Mouse (Mus musculus) hindbrain, embryonic 15.5 days (tissue): ENCODE results near the gene Gm13420. TPM values are rescaled to one million over a fixed set of nuclear protein-coding genes. Genes with fewer than 3 reads are reported as not detected.
"Not testable (repeated sequence)": the region's sequence is repeated elsewhere in the genome, so short reads cannot be mapped to it uniquely, and the experiment has no call there.

Source experiments
- ATAC-seq: fragments of 200-750 bp; cut with Nextera tagmentation; 2 replicates; pipeline ENCODE4 v1.8.0; 2017; ENCODE audit warnings: low read depth, moderate number of reproducible peaks, moderate TSS enrichment; ENCODE audit not compliant: low FRiP score
- H3K27ac ChIP-seq: fragments of 300-500 bp; sonication (generic); replicated peaks from 2 replicates; pipeline ENCODE4 v1.5.1; 2015; ENCODE audit warnings: mild to moderate bottlenecking, inconsistent platforms
- H3K27me3 ChIP-seq: fragments of 300-500 bp; sonication (generic); 2 replicates; pipeline ENCODE4 v1.6.1; 2015; ENCODE audit warnings: control low read depth, inconsistent platforms
- H3K36me3 ChIP-seq: fragments of 300-500 bp; sonication (generic); 2 replicates; pipeline ENCODE4 v1.6.1; 2015; ENCODE audit warnings: control low read depth, inconsistent platforms
- H3K4me1 ChIP-seq: fragments of 300-500 bp; sonication (generic); replicated peaks from 2 replicates; pipeline ENCODE4 v1.6.1; 2015; ENCODE audit warnings: control low read depth, inconsistent platforms
- H3K4me2 ChIP-seq: fragments of 300-500 bp; sonication (generic); 2 replicates; pipeline ENCODE4 v1.6.1; 2015; ENCODE audit warnings: moderate library complexity, mild to moderate bottlenecking, inconsistent platforms
- H3K4me3 ChIP-seq: fragments of 300-500 bp; sonication (generic); 2 replicates; pipeline ENCODE4 v1.5.1; 2015; ENCODE audit warnings: mild to moderate bottlenecking, inconsistent platforms
- H3K9ac ChIP-seq: fragments of 300-500 bp; sonication (generic); 2 replicates; pipeline ENCODE4 v1.6.1; 2015; ENCODE audit warnings: inconsistent platforms
- H3K9me3 ChIP-seq: fragments of 300-500 bp; sonication (generic); 2 replicates; pipeline ENCODE4 v1.6.1; 2016; ENCODE audit warnings: control low read depth, inconsistent platforms
- WGBS: fragments of 180-500 bp; shearing (Covaris S2); methylation state at CpG from one replicate; pipeline ENCODE4 v1.1.7; 2015; 5-methylcytosine and 5-hydroxymethylcytosine counted together
- polyA plus RNA-seq: library from polyadenylated mRNA; unstranded; fragments of >200 nt; fragmentation: Nextera tagmentation; extraction: Ambion mirVana; gene quantifications from 2 replicates; pipeline ENCODE4 v1.2.1, GENCODE M21; 2015

Gene Gm13420
- polyA plus RNA-seq, 1 experiment from 2014 or later = 0.41 TPM

DNA sequence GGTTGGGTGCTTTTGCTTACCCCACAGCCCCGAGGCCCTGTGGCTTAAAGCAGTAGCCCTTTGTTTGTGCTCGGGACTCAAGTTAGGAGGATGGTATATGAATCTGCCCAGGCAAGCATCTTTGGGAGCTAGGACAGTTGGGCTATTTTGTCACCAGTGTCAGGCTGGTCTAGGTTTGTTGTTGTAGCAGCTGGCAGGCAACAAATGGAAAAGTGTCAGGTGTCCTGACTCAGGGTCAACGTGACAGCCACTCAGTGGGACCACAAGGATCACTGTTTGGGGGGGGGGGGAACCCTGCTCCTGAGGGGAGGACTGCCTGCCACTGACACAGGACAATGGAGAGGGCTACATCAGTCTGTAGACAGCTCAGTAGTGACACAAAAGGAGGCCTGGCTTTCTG is 40.4 kb downstream of the Gm13420 start:
- H3K36me3 ChIP-seq = peaks cover 34% of the 10 kb centered on the region

GRCm38 (mm10) chr2:29708209-29708608 is 43.3 kb downstream of the Gm13420 start:
- H3K27ac ChIP-seq, H3K4me2 ChIP-seq, H3K9ac ChIP-seq, H3K9me3 ChIP-seq, H3K4me1 ChIP-seq, H3K4me3 ChIP-seq, H3K27me3 ChIP-seq, ATAC-seq: not testable (repeated sequence)
- WGBS = 86% methylated on average over 4 of the region's 4 CpGs
- peaks cover 53% of the 10 kb centered on the region for H3K36me3 ChIP-seq

More for the DNA sequence above, 40.4 kb downstream of the Gm13420 start:
- H3K9ac ChIP-seq = no peak overlapping the region
- no peak overlapping the region for H3K4me3 ChIP-seq
- H3K4me1 ChIP-seq = no peaks in the 10 kb centered on the region
- no peak overlapping the region for H3K27ac ChIP-seq
- no peaks in the 10 kb centered on the region for H3K27me3 ChIP-seq
- no peak overlapping the region for H3K4me2 ChIP-seq
- whole genome bisulfite sequencing = 75% methylated on average over 3 of the region's 3 CpGs
- ATAC-seq = no peak
- H3K9me3 ChIP-seq = no peaks in the 10 kb centered on the region

- H3K36me3 ChIP-seq = peaks cover 58% of the 10 kb centered on the region
- no peaks in the 10 kb centered on the region for H3K27me3 ChIP-seq
- no peak overlapping the region for H3K27ac ChIP-seq
- H3K4me2 ChIP-seq = no peak overlapping the region
- 80% methylated on average over 4 of the region's 4 CpGs for WGBS
- H3K4me3 ChIP-seq = no peak overlapping the region
- H3K4me1 ChIP-seq = no peaks in the 10 kb centered on the region
- ATAC-seq = peak; percentile 72
- H3K9ac ChIP-seq = no peak overlapping the region
- H3K9me3 ChIP-seq = no peaks in the 10 kb centered on the region
These were observed 43.8 kb downstream of the Gm13420 start for GRCm38 (mm10) chr2:29707731-29708130.

- H3K36me3 ChIP-seq = peaks cover 65% of the 10 kb centered on the region
- no peaks in the 10 kb centered on the region for H3K9me3 ChIP-seq
- no peaks in the 10 kb centered on the region for H3K27me3 ChIP-seq
- no peak overlapping the region for H3K9ac ChIP-seq
- no peak overlapping the region for H3K4me2 ChIP-seq
- H3K27ac ChIP-seq = no peak overlapping the region
- 90% methylated on average over 18 of the region's 18 CpGs for WGBS
- ATAC-seq = no peak
- no peak overlapping the region for H3K4me3 ChIP-seq
- H3K4me1 ChIP-seq = no peaks in the 10 kb centered on the region
These were observed 44.5 kb downstream of the Gm13420 start for GRCm38 (mm10) chr2:29706726-29707620.

DNA sequence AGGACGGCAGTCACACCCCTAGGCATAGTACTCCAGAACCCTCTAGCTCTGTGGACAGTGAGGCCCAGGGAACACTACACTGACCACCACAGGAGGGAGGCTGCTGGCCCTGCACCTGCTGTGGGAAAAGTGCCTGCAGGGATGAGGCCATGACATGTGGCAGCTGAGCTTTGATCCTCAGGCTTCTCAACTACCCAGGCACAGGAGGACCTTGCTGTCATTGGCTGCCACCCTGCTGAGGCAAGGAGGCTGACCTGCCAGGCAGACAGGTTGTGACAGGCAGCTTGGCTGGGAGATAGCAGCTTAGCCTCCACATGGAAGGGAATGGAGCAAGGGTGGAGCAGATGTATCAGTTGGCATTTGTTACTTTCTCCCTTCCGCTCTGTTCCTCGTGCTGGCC is 46.0 kb downstream of the Gm13420 start:
- H3K36me3 ChIP-seq = peaks cover 65% of the 10 kb centered on the region
- no peak for ATAC-seq
- H3K4me1 ChIP-seq = no peaks in the 10 kb centered on the region
- no peaks in the 10 kb centered on the region for H3K9me3 ChIP-seq
- no peak overlapping the region for H3K4me2 ChIP-seq
- H3K27ac ChIP-seq = no peak overlapping the region
- no peak overlapping the region for H3K9ac ChIP-seq
- 78% methylated on average over 3 of the region's 3 CpGs for WGBS
- H3K27me3 ChIP-seq = no peaks in the 10 kb centered on the region
- H3K4me3 ChIP-seq = no peak overlapping the region

- Histone ChIP-seq H3K9me3 (no peaks in the 10 kb centered on the region), H3K27me3 (no peaks in the 10 kb centered on the region), H3K9ac (no peak overlapping the region), H3K36me3 (peaks cover 74% of the 10 kb centered on the region), H3K4me3 (no peak overlapping the region), H3K27ac (no peak overlapping the region), H3K4me2 (no peak overlapping the region), H3K4me1 (no peaks in the 10 kb centered on the region)
- 94% methylated on average over 9 of the region's 9 CpGs for WGBS
- no peak for ATAC-seq
These were observed 48.1 kb downstream of the Gm13420 start for GRCm38 (mm10) chr2:29703104-29704081.

DNA sequence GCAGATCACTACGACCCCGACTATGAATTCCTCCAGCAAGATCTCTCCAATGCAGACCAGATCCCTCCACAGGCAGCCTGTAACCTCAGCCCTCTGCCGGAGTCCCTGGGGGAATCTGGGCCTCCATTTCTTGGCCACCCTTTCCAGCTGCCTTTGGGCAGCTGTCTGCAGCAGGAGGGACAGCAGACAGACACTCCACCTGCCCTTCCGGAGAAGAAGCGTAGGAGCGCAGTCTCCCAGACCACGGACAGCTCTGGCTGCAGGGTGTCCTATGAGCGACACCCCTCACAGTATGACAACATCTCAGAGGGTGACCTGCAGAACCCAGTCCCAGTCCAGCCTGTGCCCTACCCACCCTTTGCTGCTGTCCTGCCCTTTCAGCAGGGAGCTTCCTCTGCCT is 49.3 kb downstream of the Gm13420 start:
- Histone ChIP-seq H3K9me3 (no peaks in the 10 kb centered on the region), H3K4me2 (no peak overlapping the region), H3K36me3 (peaks cover 67% of the 10 kb centered on the region), H3K9ac (no peak overlapping the region), H3K4me1 (no peaks in the 10 kb centered on the region), H3K4me3 (no peak overlapping the region), H3K27ac (no peak overlapping the region), H3K27me3 (no peaks in the 10 kb centered on the region)
- no peak for ATAC-seq
- WGBS = 95% methylated on average over 8 of the region's 8 CpGs

GRCm38 (mm10) chr2:29701393-29701792 is 50.1 kb downstream of the Gm13420 start:
- Histone ChIP-seq H3K9ac (no peak overlapping the region), H3K4me2 (no peak overlapping the region), H3K4me1 (no peaks in the 10 kb centered on the region), H3K27ac (no peak overlapping the region), H3K36me3 (peaks cover 62% of the 10 kb centered on the region), H3K4me3 (no peak overlapping the region), H3K9me3 (no peaks in the 10 kb centered on the region), H3K27me3 (no peaks in the 10 kb centered on the region)
- no peak for ATAC-seq
- 83% methylated on average over 6 of the region's 6 CpGs for WGBS

- H3K36me3 ChIP-seq = peaks cover 59% of the 10 kb centered on the region
- H3K4me2 ChIP-seq = no peak overlapping the region
- no peaks in the 10 kb centered on the region for H3K9me3 ChIP-seq
- no peak overlapping the region for H3K9ac ChIP-seq
- H3K4me1 ChIP-seq = no peaks in the 10 kb centered on the region
- ATAC-seq = no peak
- H3K4me3 ChIP-seq = no peak overlapping the region
- H3K27me3 ChIP-seq = no peaks in the 10 kb centered on the region
- no peak overlapping the region for H3K27ac ChIP-seq
These were observed 50.6 kb downstream of the Gm13420 start for GRCm38 (mm10) chr2:29700898-29701297.

DNA sequence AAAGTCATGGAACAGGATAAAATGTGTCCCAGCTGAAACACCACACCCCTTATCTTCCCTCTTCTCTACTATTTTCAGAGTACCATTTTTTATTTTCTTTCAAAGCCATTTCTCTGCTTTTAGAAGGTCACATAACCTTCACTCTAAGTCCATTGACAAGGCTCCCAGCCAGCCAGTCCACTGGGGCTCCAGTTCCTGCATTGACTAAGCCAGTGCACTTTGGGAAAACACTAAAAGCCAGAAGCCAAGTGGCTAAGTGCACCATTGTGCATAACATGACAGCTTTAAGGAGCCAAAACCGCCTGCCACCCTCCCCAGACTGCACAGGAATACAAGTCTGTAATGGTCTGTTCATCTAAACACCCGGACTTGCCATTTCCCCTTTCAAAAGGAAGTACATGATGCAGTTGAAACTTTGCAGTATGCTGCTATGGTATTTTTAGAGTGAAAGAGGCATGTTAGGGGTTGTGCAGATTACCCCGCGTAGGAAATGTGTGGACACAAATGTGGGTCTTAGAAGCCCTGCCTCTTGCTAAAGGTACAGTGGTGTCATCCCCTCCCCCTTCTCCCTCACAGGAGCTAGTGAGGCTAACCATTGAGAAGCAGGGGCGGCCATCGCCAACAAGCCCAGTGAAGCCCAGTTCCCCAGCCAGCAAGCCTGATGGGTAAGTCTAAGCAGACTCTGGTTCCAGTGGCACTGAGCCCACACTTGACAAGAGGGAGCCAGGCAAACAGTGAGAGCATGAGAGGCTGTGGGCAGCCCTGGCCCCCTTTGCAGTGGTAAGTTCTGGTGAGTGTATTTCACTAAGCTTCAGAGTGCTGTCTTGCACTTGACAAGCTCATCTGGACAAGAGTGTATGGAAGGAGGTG is 52.8 kb downstream of the Gm13420 start:
- peaks cover 49% of the 10 kb centered on the region for H3K36me3 ChIP-seq
- no peak overlapping the region for H3K9ac ChIP-seq
- no peaks in the 10 kb centered on the region for H3K9me3 ChIP-seq
- no peak overlapping the region for H3K27ac ChIP-seq
- no peak overlapping the region for H3K4me2 ChIP-seq
- no peak overlapping the region for H3K4me3 ChIP-seq
- H3K4me1 ChIP-seq = no peaks in the 10 kb centered on the region
- no peak for ATAC-seq
- H3K27me3 ChIP-seq = no peaks in the 10 kb centered on the region
- WGBS = 93% methylated on average over 6 of the region's 6 CpGs

GRCm38 (mm10) chr2:29696207-29696800 is 55.2 kb downstream of the Gm13420 start:
- H3K9me3 ChIP-seq = no peaks in the 10 kb centered on the region
- H3K27ac ChIP-seq = no peak overlapping the region
- no peaks in the 10 kb centered on the region for H3K4me1 ChIP-seq
- H3K27me3 ChIP-seq = no peaks in the 10 kb centered on the region
- no peak overlapping the region for H3K4me2 ChIP-seq
- H3K36me3 ChIP-seq = peaks cover 45% of the 10 kb centered on the region
- ATAC-seq = no peak
- WGBS = 78% methylated on average over 7 of the region's 7 CpGs
- no peak overlapping the region for H3K9ac ChIP-seq
- no peak overlapping the region for H3K4me3 ChIP-seq
